Mouse (Mus musculus) brain, embryonic 14.5 days (tissue): ENCODE measurements around the gene Ptpra. TPM values are rescaled to one million over a fixed set of nuclear protein-coding genes. Genes with fewer than 3 reads are reported as not detected.
A peak's percentile ranks its signal among the peaks of the same experiment; 100 is the strongest.

Source experiments
- DNase-seq: peaks from one replicate; pipeline ENCODE4 v3.0.0-alpha.2; 2011; ENCODE audit warnings: low read depth
- CTCF ChIP-seq: fragments of 200-500 bp; IDR thresholded peaks from 2 replicates; pipeline ENCODE4 v1.5.1; 2012; ENCODE audit warnings: inconsistent platforms, mild to moderate bottlenecking, moderate library complexity, borderline replicate concordance; ENCODE audit not compliant: insufficient read depth, insufficient read length; ENCODE audit errors: extremely low read depth
- POLR2A ChIP-seq: fragments of 200-500 bp; IDR thresholded peaks from 2 replicates; pipeline ENCODE4 v1.6.1; 2012; ENCODE audit warnings: mild to moderate bottlenecking, inconsistent platforms, borderline replicate concordance; ENCODE audit not compliant: poor library complexity, insufficient read depth, insufficient read length, severe bottlenecking; ENCODE audit errors: extremely low read depth
- polyA plus RNA-seq: library from polyadenylated mRNA; depleted of rRNA; stranded (reverse); fragments of >200 nt; gene quantifications from 2 replicates; pipeline ENCODE4 v1.2.3, GENCODE M21; 2012

The Ptpra gene
- polyA plus RNA-seq, 1 experiment, result 127 TPM

GRCm38 (mm10) chr2:130575873-130576272, 125.8 kb downstream of the Ptpra start, which contains the start of gene Oxt:
TSS of gene Oxt (plus strand) at chr2:130576173.
- DNase-seq, result no peak
- TF ChIP-seq POLR2A, result no peak
- no peak for TF ChIP-seq CTCF

- peak; percentile 12 for DNase-seq
Measured at GRCm38 (mm10) chr2:130576564-130576963, 126.5 kb downstream of the Ptpra start.

- TF ChIP-seq POLR2A (no peak), CTCF (no peak)
- no peak for DNase-seq
Measured at GRCm38 (mm10) chr2:130577021-130577420, 126.9 kb downstream of the Ptpra start.

- peak; percentile 52 for DNase-seq
- TF ChIP-seq CTCF (no peak), POLR2A (no peak)
Measured at GRCm38 (mm10) chr2:130577632-130578031, 127.6 kb downstream of the Ptpra start.

- peak; percentile 72 for TF ChIP-seq CTCF
- no peak for TF ChIP-seq POLR2A
- DNase-seq, result peak; percentile 43
Measured at GRCm38 (mm10) chr2:130578148-130578547, 128.1 kb downstream of the Ptpra start.

GRCm38 (mm10) chr2:130579791-130580190, 129.7 kb downstream of the Ptpra start:
- TF ChIP-seq CTCF (no peak), POLR2A (no peak)
- DNase-seq, result no peak

- TF ChIP-seq POLR2A, result no peak
- no peak for TF ChIP-seq CTCF
- DNase-seq, result no peak
Measured at GRCm38 (mm10) chr2:130581201-130581600, 131.1 kb downstream of the Ptpra start.

GRCm38 (mm10) chr2:130582552-130582951, 132.5 kb downstream of the Ptpra start, which contains the start of gene Avp:
TSS of gene Avp (minus strand) at chr2:130582554.
- no peak for DNase-seq
- TF ChIP-seq CTCF (no peak), POLR2A (no peak)

- no peak for TF ChIP-seq CTCF
- no peak for DNase-seq
Measured at GRCm38 (mm10) chr2:130583902-130584560, 134.0 kb downstream of the Ptpra start.

- DNase-seq, result no peak
- TF ChIP-seq POLR2A, result no peak
- no peak for TF ChIP-seq CTCF
Measured at GRCm38 (mm10) chr2:130586016-130586415, 135.9 kb downstream of the Ptpra start.

- no peak for DNase-seq
Measured at GRCm38 (mm10) chr2:130588373-130588772, 138.3 kb downstream of the Ptpra start.

GRCm38 (mm10) chr2:130589157-130589556, 139.1 kb downstream of the Ptpra start:
- DNase-seq, result no peak
- TF ChIP-seq CTCF (no peak), POLR2A (no peak)

More at GRCm38 (mm10) chr2:130588373-130588772, 138.3 kb downstream of the Ptpra start:
- TF ChIP-seq POLR2A (no peak), CTCF (no peak)

- TF ChIP-seq CTCF (no peak), POLR2A (no peak)
- no peak for DNase-seq
Measured at GRCm38 (mm10) chr2:130589761-130590160, 139.7 kb downstream of the Ptpra start.

GRCm38 (mm10) chr2:130591016-130591415, 140.9 kb downstream of the Ptpra start:
- TF ChIP-seq POLR2A (no peak), CTCF (no peak)
- DNase-seq, result no peak
